Mouse (Mus musculus): ENCODE data around the gene Atp4a. TPM values are rescaled to one million over a fixed set of nuclear protein-coding genes. Genes with fewer than 3 reads are reported as not detected.

Gene Atp4a
- 0.39 TPM in 1 of 2 replicates, not detected in the other for polyA plus RNA-seq (2012; rRNA removed; ENCODE audit: low replicate concordance)

GRCm38 (mm10) chr7:30711942-30712341 lies at the start of gene Atp4a:
Atp4a (plus strand) TSS chr7:30712209.

GRCm38 (mm10) chr7:30664529-30665200 lies 47.3 kb upstream of the Atp4a start, which contains the start of gene Haus5:
Haus5 (minus strand) TSS chr7:30664994.

GRCm38 (mm10) chr7:30671480-30671879 lies 40.5 kb upstream of the Atp4a start, which contains the start of gene Pmis2:
Pmis2 (minus strand) TSS chr7:30671605.

GRCm38 (mm10) chr7:30698589-30698988 lies 13.4 kb upstream of the Atp4a start, which contains the start of gene 2200002J24Rik:
2200002J24Rik (plus strand) TSS chr7:30698926.

GRCm38 (mm10) chr7:30729396-30730063 lies 17.5 kb downstream of the Atp4a start, which contains the start of gene Tmem147:
Tmem147 (minus strand) TSS chr7:30729540.

GRCm38 (mm10) chr7:30743617-30744016 lies 31.6 kb downstream of the Atp4a start, which contains the start of gene Gapdhs:
Gapdhs (minus strand) TSS chr7:30743681.

GRCm38 (mm10) chr7:30751086-30751669 lies 39.2 kb downstream of the Atp4a start, which contains the start of gene Sbsn:
Sbsn (plus strand) TSS chr7:30751471.

GRCm38 (mm10) chr7:30763456-30763855 lies 51.4 kb downstream of the Atp4a start, which contains the start of gene Dmkn:
Dmkn (plus strand) TSS chr7:30763756.

Other genes with a start within 250 kb of the Atp4a start
- gene Prodh2, start 218.6 kb upstream of the Atp4a start, polyA plus RNA-seq (2012; rRNA removed; ENCODE audit: low replicate concordance): not detected in 2 replicates
- gene Arhgap33, start 177.1 kb upstream of the Atp4a start, polyA plus RNA-seq (2012; rRNA removed; ENCODE audit: low replicate concordance): 7.3 and 17.1 TPM in 2 replicates
- gene Hspb6, start 160.0 kb upstream of the Atp4a start, polyA plus RNA-seq (2012; rRNA removed; ENCODE audit: low replicate concordance): 65.4 and 90.8 TPM in 2 replicates
- gene Proser3, start 159.9 kb upstream of the Atp4a start, polyA plus RNA-seq (2012; rRNA removed; ENCODE audit: low replicate concordance): 4.1 and 17.2 TPM in 2 replicates
- 32.9 and 36.6 TPM in 2 replicates for gene Lin37, start 152.4 kb upstream of the Atp4a start, polyA plus RNA-seq (2012; rRNA removed; ENCODE audit: low replicate concordance)
- 56.7 and 69.3 TPM in 2 replicates for gene U2af1l4, start 148.9 kb upstream of the Atp4a start, polyA plus RNA-seq (2012; rRNA removed; ENCODE audit: low replicate concordance)
- gene Gm49396, start 148.9 kb upstream of the Atp4a start, polyA plus RNA-seq (2012; rRNA removed; ENCODE audit: low replicate concordance): 1.4 and 3.1 TPM in 2 replicates
- gene Psenen, start 148.6 kb upstream of the Atp4a start, polyA plus RNA-seq (2012; rRNA removed; ENCODE audit: low replicate concordance): 135 and 167 TPM in 2 replicates
- 3.8 and 6.8 TPM in 2 replicates for gene Igflr1, start 146.8 kb upstream of the Atp4a start, polyA plus RNA-seq (2012; rRNA removed; ENCODE audit: low replicate concordance)
- gene Kmt2b, start 123.5 kb upstream of the Atp4a start, polyA plus RNA-seq (2012; rRNA removed; ENCODE audit: low replicate concordance): 35.0 and 59.6 TPM in 2 replicates
- 0.92 and 1.1 TPM in 2 replicates for gene Zbtb32, start 113.3 kb upstream of the Atp4a start, polyA plus RNA-seq (2012; rRNA removed; ENCODE audit: low replicate concordance)
- gene Upk1a, start 99.4 kb upstream of the Atp4a start, polyA plus RNA-seq (2012; rRNA removed; ENCODE audit: low replicate concordance): 2.8 and 21.0 TPM in 2 replicates
- 647 and 1,156 TPM in 2 replicates for gene Cox6b1, start 86.1 kb upstream of the Atp4a start, polyA plus RNA-seq (2012; rRNA removed; ENCODE audit: low replicate concordance)
- not detected in 2 replicates for gene Etv2, start 76.4 kb upstream of the Atp4a start, polyA plus RNA-seq (2012; rRNA removed; ENCODE audit: low replicate concordance)
- gene Rbm42, start 61.9 kb upstream of the Atp4a start, polyA plus RNA-seq (2012; rRNA removed; ENCODE audit: low replicate concordance): 47.6 and 62.6 TPM in 2 replicates
- 11.8 and 17.8 TPM in 2 replicates for gene Haus5, start 47.2 kb upstream of the Atp4a start, polyA plus RNA-seq (2012; rRNA removed; ENCODE audit: low replicate concordance)
- not detected in 2 replicates for gene Pmis2, start 40.6 kb upstream of the Atp4a start, polyA plus RNA-seq (2012; rRNA removed; ENCODE audit: low replicate concordance)
- gene 2200002J24Rik, start 13.3 kb upstream of the Atp4a start, polyA plus RNA-seq (2012; rRNA removed; ENCODE audit: low replicate concordance): not detected in 2 replicates
- 254 and 273 TPM in 2 replicates for gene Tmem147, start 17.3 kb downstream of the Atp4a start, polyA plus RNA-seq (2012; rRNA removed; ENCODE audit: low replicate concordance)
- gene Gapdhs, start 31.5 kb downstream of the Atp4a start, polyA plus RNA-seq (2012; rRNA removed; ENCODE audit: low replicate concordance): not detected in 2 replicates
- gene Sbsn, start 39.3 kb downstream of the Atp4a start, polyA plus RNA-seq (2012; rRNA removed; ENCODE audit: low replicate concordance): 10.8 and 36.4 TPM in 2 replicates
- 8.6 and 10.7 TPM in 2 replicates for gene Dmkn, start 51.5 kb downstream of the Atp4a start, polyA plus RNA-seq (2012; rRNA removed; ENCODE audit: low replicate concordance)
- 0.51 and 2.0 TPM in 2 replicates for gene Krtdap, start 75.7 kb downstream of the Atp4a start, polyA plus RNA-seq (2012; rRNA removed; ENCODE audit: low replicate concordance)
- 27.4 and 105 TPM in 2 replicates for gene Ffar2, start 111.6 kb downstream of the Atp4a start, polyA plus RNA-seq (2012; rRNA removed; ENCODE audit: low replicate concordance)
- gene Ffar3, start 144.0 kb downstream of the Atp4a start, polyA plus RNA-seq (2012; rRNA removed; ENCODE audit: low replicate concordance): not detected in 2 replicates
- 0.03 and 0.05 TPM in 2 replicates for gene Ffar1, start 149.4 kb downstream of the Atp4a start, polyA plus RNA-seq (2012; rRNA removed; ENCODE audit: low replicate concordance)
- gene Cd22, start 168.1 kb downstream of the Atp4a start, polyA plus RNA-seq (2012; rRNA removed; ENCODE audit: low replicate concordance): 1.3 and 4.4 TPM in 2 replicates
- 0.72 and 1.3 TPM in 2 replicates for gene Mag, start 202.7 kb downstream of the Atp4a start, polyA plus RNA-seq (2012; rRNA removed; ENCODE audit: low replicate concordance)
- 0.77 and 1.3 TPM in 2 replicates for gene Hamp2, start 212.5 kb downstream of the Atp4a start, polyA plus RNA-seq (2012; rRNA removed; ENCODE audit: low replicate concordance)
- gene Hamp, start 231.8 kb downstream of the Atp4a start, polyA plus RNA-seq (2012; rRNA removed; ENCODE audit: low replicate concordance): 0.64 and 3.8 TPM in 2 replicates
- gene Usf2, start 244.6 kb downstream of the Atp4a start, polyA plus RNA-seq (2012; rRNA removed; ENCODE audit: low replicate concordance): 99.1 and 134 TPM in 2 replicates

Measured in subcutaneous adipose tissue, adult 2 months (tissue).